Mouse (Mus musculus) neural tube, embryonic 11.5 days (tissue): ENCODE measurements around the gene Qser1. TPM values are rescaled to one million over a fixed set of nuclear protein-coding genes. Genes with fewer than 3 reads are reported as not detected.
A peak's percentile ranks its signal among the peaks of the same experiment; 100 is the strongest.
"Not testable (repeated sequence)": the region's sequence is repeated elsewhere in the genome, so short reads cannot be mapped to it uniquely, and the experiment has no call there.

Experiments
- ATAC-seq: fragments of 200-750 bp; cut with Nextera tagmentation; 2 replicates; pipeline ENCODE4 v1.8.0; 2017; ENCODE audit warnings: moderate number of reproducible peaks, mild to moderate bottlenecking, moderate TSS enrichment, moderate library complexity; ENCODE audit not compliant: insufficient read depth, low FRiP score, low TSS enrichment
- DNase-seq: peaks from one replicate; pipeline ENCODE4 v3.0.0-alpha.2; 2015; ENCODE audit warnings: low spot score
- H3K27ac ChIP-seq: fragments of 300-500 bp; sonication (generic); 2 replicates; pipeline ENCODE4 v1.5.1; 2014; ENCODE audit warnings: low read depth, mild to moderate bottlenecking, low read length
- H3K27me3 ChIP-seq: fragments of 300-500 bp; sonication (generic); 2 replicates; pipeline ENCODE4 v1.6.1; 2014; ENCODE audit warnings: mild to moderate bottlenecking, low read length, mixed read lengths; ENCODE audit not compliant: control insufficient read depth, insufficient read depth
- H3K36me3 ChIP-seq: fragments of 300-500 bp; sonication (generic); 2 replicates; pipeline ENCODE4 v1.6.1; 2014; ENCODE audit warnings: mild to moderate bottlenecking, low read length, moderate library complexity, mixed read lengths; ENCODE audit not compliant: control insufficient read depth, insufficient read depth
- H3K4me1 ChIP-seq: fragments of 300-500 bp; sonication (generic); 2 replicates; pipeline ENCODE4 v1.6.1; 2014; ENCODE audit warnings: low read length, mixed read lengths; ENCODE audit not compliant: control insufficient read depth, insufficient read depth
- H3K4me2 ChIP-seq: fragments of 300-500 bp; sonication (generic); 2 replicates; pipeline ENCODE4 v1.6.1; 2014; ENCODE audit warnings: low read depth, mild to moderate bottlenecking, moderate library complexity
- H3K4me3 ChIP-seq: fragments of 300-500 bp; sonication (generic); 2 replicates; pipeline ENCODE4 v1.5.1; 2014; ENCODE audit warnings: low read depth, low read length
- H3K9ac ChIP-seq: fragments of 300-500 bp; sonication (generic); 2 replicates; pipeline ENCODE4 v1.6.1; 2014; ENCODE audit warnings: mild to moderate bottlenecking, low read length
- H3K9me3 ChIP-seq: fragments of 300-500 bp; sonication (generic); 2 replicates; pipeline ENCODE4 v1.6.1; 2016; ENCODE audit warnings: low read length; ENCODE audit not compliant: control insufficient read depth
- WGBS: fragments of 180-500 bp; shearing (Covaris S2); extraction: QIAGEN DNeasy Blood & Tissue Kit; methylation state at CpG from one replicate; pipeline ENCODE4 v1.1.7; 2014; 5-methylcytosine and 5-hydroxymethylcytosine counted together
- polyA plus RNA-seq: library from polyadenylated mRNA; unstranded; fragments of >200 nt; fragmentation: Nextera tagmentation; extraction: Ambion mirVana; gene quantifications from 2 replicates; pipeline ENCODE4 v1.2.1, GENCODE M21; 2014

Qser1 gene
- polyA plus RNA-seq, 1 experiment from 2014 or later: 14.8 TPM

GRCm38 (mm10) chr2:104840974-104841373, 24.4 kb upstream of the Qser1 start:
- Histone ChIP-seq H3K9me3 (no peaks in the 10 kb centered on the region), H3K27ac (no peak overlapping the region), H3K36me3 (no peaks in the 10 kb centered on the region), H3K4me1 (no peaks in the 10 kb centered on the region), H3K27me3 (no peaks in the 10 kb centered on the region), H3K4me2 (no peak overlapping the region), H3K4me3 (no peak overlapping the region), H3K9ac (no peak overlapping the region)
- DNase-seq (no peak), ATAC-seq (no peak)

- H3K9me3 ChIP-seq: no peaks in the 10 kb centered on the region
- DNase-seq: no peak
- ATAC-seq: no peak
- H3K4me1 ChIP-seq: no peaks in the 10 kb centered on the region
- no peak overlapping the region for H3K9ac ChIP-seq
- 88% methylated on average over 2 of the region's 2 CpGs for WGBS
- H3K4me2 ChIP-seq: no peak overlapping the region
- H3K4me3 ChIP-seq: no peak overlapping the region
- H3K36me3 ChIP-seq: no peaks in the 10 kb centered on the region
- no peaks in the 10 kb centered on the region for H3K27me3 ChIP-seq
- no peak overlapping the region for H3K27ac ChIP-seq
Observed at GRCm38 (mm10) chr2:104832486-104832885, 15.9 kb upstream of the Qser1 start.

DNA sequence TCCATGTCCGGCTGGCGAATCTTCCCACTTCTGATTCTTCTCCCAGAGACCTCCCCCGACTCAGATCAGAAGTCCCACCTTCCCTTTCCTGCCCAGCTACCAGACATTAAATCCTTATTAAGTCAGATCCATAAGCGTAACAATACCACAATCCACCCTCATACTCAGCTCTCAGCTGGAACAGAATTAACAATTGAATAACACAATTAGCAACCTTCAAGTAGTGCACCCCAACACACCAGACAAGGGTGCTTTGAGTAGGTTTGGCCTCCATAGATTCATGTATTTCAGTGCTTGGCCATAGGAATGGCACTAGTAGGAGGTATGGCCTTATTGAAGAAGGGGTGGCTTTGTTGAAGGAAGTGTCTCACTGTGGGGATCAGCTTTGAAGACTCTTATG, 9.6 kb upstream of the Qser1 start:
- Histone ChIP-seq H3K27me3 (no peaks in the 10 kb centered on the region), H3K9ac (no peak overlapping the region), H3K4me2 (no peak overlapping the region), H3K4me1 (no peaks in the 10 kb centered on the region), H3K36me3 (no peaks in the 10 kb centered on the region), H3K9me3 (no peaks in the 10 kb centered on the region), H3K4me3 (no peak overlapping the region), H3K27ac (no peak overlapping the region)
- 83% methylated on average over 4 of the region's 4 CpGs for WGBS
- DNase-seq (no peak), ATAC-seq (no peak)

- H3K4me2 ChIP-seq, H3K27ac ChIP-seq, H3K4me1 ChIP-seq, DNase-seq, H3K9me3 ChIP-seq, H3K36me3 ChIP-seq, ATAC-seq, H3K27me3 ChIP-seq, H3K4me3 ChIP-seq, H3K9ac ChIP-seq: not testable (repeated sequence)
- 86% methylated on average over 3 of the region's 3 CpGs for WGBS
Observed at GRCm38 (mm10) chr2:104818763-104819162, 2.2 kb upstream of the Qser1 start.

DNA sequence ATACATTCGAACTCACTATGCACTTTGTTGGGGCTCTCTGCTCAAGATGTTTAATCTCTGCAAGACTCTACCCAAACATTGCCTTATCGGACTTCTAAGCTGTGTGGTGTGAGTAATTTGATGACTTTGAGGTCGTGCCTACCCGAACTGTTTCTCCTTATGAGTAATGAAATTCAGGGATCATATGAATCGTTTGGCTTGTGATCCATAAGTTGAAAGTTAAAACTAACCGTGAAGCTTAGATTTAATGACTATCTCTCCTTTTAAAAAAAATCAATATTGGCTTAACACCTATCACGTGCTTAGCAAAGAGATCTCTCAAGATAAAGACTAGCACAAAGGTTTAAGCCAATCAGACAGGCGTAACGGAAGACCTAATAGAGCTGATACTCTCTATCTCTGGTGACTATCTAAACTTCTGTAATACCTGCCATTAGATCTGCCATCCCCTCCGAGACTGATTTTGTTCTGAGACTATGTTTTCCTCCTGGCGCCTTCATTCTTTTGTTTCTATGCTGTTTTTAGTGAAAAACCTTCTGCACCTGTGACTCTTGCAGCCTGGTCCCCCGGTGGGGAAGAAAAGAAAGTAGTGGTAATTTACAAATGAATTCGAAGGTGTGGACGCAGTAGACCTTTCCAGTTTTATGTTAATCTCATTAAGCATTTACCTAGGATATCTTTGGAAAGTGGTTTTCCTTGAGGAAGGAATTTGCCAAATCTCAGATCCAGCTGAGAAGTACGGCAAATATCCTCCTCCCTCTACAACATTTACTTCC, 1.2 kb upstream of the Qser1 start:
- Histone ChIP-seq H3K4me3 (peak overlapping the region; percentile 84), H3K4me1 (peaks cover 4% of the 10 kb centered on the region), H3K27ac (peak overlapping the region; percentile 96; the same call in 1 of the 2 replicates), H3K9ac (peak overlapping the region; percentile 98), H3K27me3 (no peaks in the 10 kb centered on the region), H3K4me2 (peak overlapping the region; percentile 59), H3K9me3 (no peaks in the 10 kb centered on the region), H3K36me3 (no peaks in the 10 kb centered on the region)
- DNase-seq (no peak), ATAC-seq (no peak)
- WGBS: 3% methylated on average over 15 of the region's 15 CpGs

DNA sequence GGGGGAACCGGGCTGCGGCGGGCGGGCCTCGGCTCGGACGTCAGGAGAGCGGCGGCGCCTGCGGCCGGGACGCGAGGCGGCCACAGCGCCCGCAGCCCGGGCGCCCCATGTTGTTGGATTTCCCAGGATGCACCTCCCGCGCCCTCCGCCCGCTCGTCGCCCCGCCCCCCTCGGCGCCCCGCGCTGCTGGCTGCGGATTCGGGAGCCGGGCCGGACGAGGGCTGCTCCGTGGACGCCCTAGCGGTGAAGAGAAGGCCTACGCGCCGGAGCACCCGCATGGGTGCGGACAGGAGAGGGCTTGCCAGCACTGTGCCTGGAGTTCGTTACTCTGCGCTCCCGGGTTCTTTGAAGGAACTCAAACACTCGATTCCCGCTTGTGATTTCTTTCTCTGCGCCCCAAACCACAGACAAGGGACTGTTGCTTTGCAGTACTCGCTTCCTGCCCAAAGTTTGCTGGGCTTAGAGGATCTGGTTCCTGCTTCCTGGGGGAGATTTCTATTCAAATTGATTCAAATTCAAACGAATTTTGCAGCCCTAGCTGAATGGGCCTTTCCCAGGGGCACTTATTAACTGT, 393 bp upstream of the Qser1 start:
- Histone ChIP-seq H3K27me3 (no peaks in the 10 kb centered on the region), H3K4me1 (peaks cover 4% of the 10 kb centered on the region), H3K36me3 (no peaks in the 10 kb centered on the region), H3K9ac (peak overlapping the region; percentile 98), H3K9me3 (no peaks in the 10 kb centered on the region), H3K4me3 (peak overlapping the region; percentile 84), H3K27ac (peak overlapping the region; percentile 96), H3K4me2 (peak overlapping the region; percentile 59)
- ATAC-seq (peak; percentile 95), DNase-seq (peak; percentile 97)
- 0% methylated on average over 28 of the region's 51 CpGs for WGBS

GRCm38 (mm10) chr2:104815561-104816370, 794 bp downstream of the Qser1 start:
- Histone ChIP-seq H3K4me1 (peaks cover 4% of the 10 kb centered on the region), H3K9me3 (no peaks in the 10 kb centered on the region), H3K4me2 (peak overlapping the region; percentile 59), H3K9ac (peak overlapping the region; percentile 98), H3K27ac (peak overlapping the region; percentile 96), H3K4me3 (peak overlapping the region; percentile 84), H3K27me3 (no peaks in the 10 kb centered on the region), H3K36me3 (no peaks in the 10 kb centered on the region)
- DNase-seq: peak; percentile 65
- ATAC-seq: peak; percentile 23
- under 1% methylated on average over 33 of the region's 33 CpGs for WGBS

- no peak overlapping the region for H3K27ac ChIP-seq
- DNase-seq: no peak
Observed at GRCm38 (mm10) chr2:104814181-104814951, 2.2 kb downstream of the Qser1 start.

More at GRCm38 (mm10) chr2:104814181-104814951, 2.2 kb downstream of the Qser1 start:
- Histone ChIP-seq H3K36me3 (no peaks in the 10 kb centered on the region), H3K9ac (no peak overlapping the region), H3K9me3 (no peaks in the 10 kb centered on the region), H3K4me3 (no peak overlapping the region), H3K27me3 (no peaks in the 10 kb centered on the region), H3K4me2 (no peak overlapping the region), H3K4me1 (peaks cover 4% of the 10 kb centered on the region)
- no peak for ATAC-seq
- 66% methylated on average over 5 of the region's 5 CpGs for WGBS
